Mouse (Mus musculus) liver, embryonic 14.5 days (tissue): ENCODE measurements around the gene Apbb1ip. TPM values are rescaled to one million over a fixed set of nuclear protein-coding genes. Genes with fewer than 3 reads are reported as not detected.

Experiments
- ATAC-seq: fragments of 200-750 bp; cut with Nextera tagmentation; 2 replicates; pipeline ENCODE4 v1.8.0; 2017; ENCODE audit warnings: moderate number of reproducible peaks, mild to moderate bottlenecking, moderate library complexity; ENCODE audit not compliant: insufficient read depth
- DNase-seq, 3 experiments: peaks; one replicate each; pipeline ENCODE4 v3.0.0-alpha.2; 2012 to 2013; ENCODE audit warnings: low read depth in 3 of 3, low spot score in 3 of 3
- H3K27ac ChIP-seq: fragments of 300-500 bp; sonication (generic); 2 replicates; pipeline ENCODE4 v1.5.1; 2014; ENCODE audit warnings: moderate library complexity, mild to moderate bottlenecking, control low read depth, inconsistent platforms
- H3K27me3 ChIP-seq: fragments of 300-500 bp; sonication (generic); 2 replicates; pipeline ENCODE4 v1.6.1; 2014; ENCODE audit warnings: mild to moderate bottlenecking, low read length, moderate library complexity; ENCODE audit not compliant: control insufficient read depth, insufficient read depth
- H3K36me3 ChIP-seq: fragments of 300-500 bp; sonication (generic); replicated peaks from 2 replicates; pipeline ENCODE4 v1.6.1; 2014; ENCODE audit warnings: low read depth; ENCODE audit not compliant: control insufficient read depth, insufficient read depth
- H3K4me1 ChIP-seq, 2 experiments: fragments of 200-500 bp in 1 of 2; fragments of 300-500 bp in 1 of 2; sonication (generic) in 1 of 2; replicated peaks; 2 replicates each; pipeline ENCODE4 v1.6.1; 2012 to 2014; ENCODE audit warnings: antibody characterized with exemption in 1 of 2, inconsistent platforms in 1 of 2, low read length in 1 of 2; ENCODE audit not compliant: control insufficient read depth in 2 of 2, insufficient read depth in 2 of 2
- H3K4me2 ChIP-seq: fragments of 300-500 bp; sonication (generic); 2 replicates; pipeline ENCODE4 v1.6.1; 2014; ENCODE audit warnings: low read depth, mild to moderate bottlenecking, control low read depth, moderate library complexity
- H3K4me3 ChIP-seq, 2 experiments: fragments of 200-500 bp in 1 of 2; fragments of 300-500 bp in 1 of 2; sonication (generic) in 1 of 2; 2 replicates each; pipeline ENCODE4 v1.5.1; 2012 to 2014; ENCODE audit warnings: low read depth in 2 of 2, low read length in 2 of 2, mild to moderate bottlenecking in 2 of 2, control low read depth in 1 of 2, inconsistent platforms in 1 of 2, moderate library complexity in 1 of 2; ENCODE audit not compliant: insufficient read depth in 1 of 2
- H3K9ac ChIP-seq: fragments of 300-500 bp; sonication (generic); replicated peaks from 2 replicates; pipeline ENCODE4 v1.6.1; 2014; ENCODE audit warnings: mild to moderate bottlenecking, control low read depth, moderate library complexity
- H3K9me3 ChIP-seq: fragments of 300-500 bp; sonication (generic); 2 replicates; pipeline ENCODE4 v1.6.1; 2016; ENCODE audit warnings: low read length, mixed read lengths; ENCODE audit not compliant: control insufficient read depth
- CTCF ChIP-seq: IDR thresholded peaks from 2 replicates; pipeline ENCODE4 v1.5.1; 2016; ENCODE audit warnings: antibody characterized with exemption, low read depth, control low read depth
- EP300 ChIP-seq: IDR thresholded peaks from 2 replicates; pipeline ENCODE4 v1.6.1; 2016; ENCODE audit warnings: antibody characterized with exemption, low read depth
- WGBS: fragments of 180-500 bp; shearing (Covaris S2); extraction: QIAGEN DNeasy Blood & Tissue Kit; methylation state at CpG from one replicate; pipeline ENCODE4 v1.1.7; 2014; ENCODE audit not compliant: insufficient replicate concordance; 5-methylcytosine and 5-hydroxymethylcytosine counted together
- polyA plus RNA-seq, 2 experiments: library from polyadenylated mRNA; depleted of rRNA in 1 of 2; stranded (reverse) in 1 of 2; unstranded in 1 of 2; fragments of >200 nt; fragmentation: Nextera tagmentation in 1 of 2; extraction: Ambion mirVana in 1 of 2; gene quantifications; 2 replicates each; pipeline versions ENCODE4 v1.2.1 to v1.2.3; 2012 to 2014

The Apbb1ip gene
- polyA plus RNA-seq, 2 experiments, result 7.3 to 10.6 TPM

GRCm38 (mm10) chr2:22758310-22758972, 15.5 kb upstream of the Apbb1ip start:
- TF ChIP-seq EP300, result no peak
- TF ChIP-seq CTCF, result peak; percentile 64
- Histone ChIP-seq H3K27me3 (no peaks in the 10 kb centered on the region), H3K36me3 (no peaks in the 10 kb centered on the region), H3K9ac (no peak overlapping the region), H3K27ac (no peak overlapping the region), H3K4me2 (no peak overlapping the region), H3K4me3 (no peak overlapping the region), H3K4me1 (peaks cover 0 to 18% of the 10 kb centered on the region in 2 experiments; a peak in 3 of 4 replicates), H3K9me3 (no peaks in the 10 kb centered on the region)
- no peak for DNase-seq
- 26% methylated on average over 6 of the region's 6 CpGs for WGBS
- no peak for ATAC-seq

GRCm38 (mm10) chr2:22760452-22760851, 13.4 kb upstream of the Apbb1ip start:
- H3K27ac ChIP-seq, result no peak overlapping the region
- no peaks in the 10 kb centered on the region for H3K9me3 ChIP-seq
- TF ChIP-seq CTCF (no peak), EP300 (no peak)
- no peaks in the 10 kb centered on the region for H3K36me3 ChIP-seq
- H3K4me2 ChIP-seq, result no peak overlapping the region
- H3K9ac ChIP-seq, result no peak overlapping the region
- DNase-seq (no peak), ATAC-seq (no peak)
- H3K27me3 ChIP-seq, result no peaks in the 10 kb centered on the region
- H3K4me3 ChIP-seq, result no peak overlapping the region
- H3K4me1 ChIP-seq, result peaks cover 0 to 9% of the 10 kb centered on the region in 2 experiments; a peak in 3 of 4 replicates
- 30% methylated on average over 2 of the region's 2 CpGs for WGBS

- no peaks in the 10 kb centered on the region for H3K9me3 ChIP-seq
- TF ChIP-seq CTCF (no peak), EP300 (no peak)
- H3K4me3 ChIP-seq, result no peak overlapping the region
- no peak overlapping the region for H3K4me2 ChIP-seq
- no peak for DNase-seq
- H3K9ac ChIP-seq, result no peak overlapping the region
- WGBS, result 7% methylated on average over 7 of the region's 7 CpGs
- no peaks in the 10 kb centered on the region for H3K27me3 ChIP-seq
- ATAC-seq, result no peak
- H3K4me1 ChIP-seq, result peaks cover 0 to 4% of the 10 kb centered on the region in 2 experiments; a peak in 2 of 4 replicates
- no peak overlapping the region for H3K27ac ChIP-seq
- no peaks in the 10 kb centered on the region for H3K36me3 ChIP-seq
Measured at GRCm38 (mm10) chr2:22761103-22761521, 12.8 kb upstream of the Apbb1ip start.

- DNase-seq (no peak), ATAC-seq (no peak)
- Histone ChIP-seq H3K9me3 (no peaks in the 10 kb centered on the region), H3K36me3 (no peaks in the 10 kb centered on the region), H3K9ac (no peak overlapping the region), H3K27ac (no peak overlapping the region), H3K27me3 (no peaks in the 10 kb centered on the region), H3K4me1 (peaks cover 0 to 4% of the 10 kb centered on the region in 2 experiments; a peak in 2 of 4 replicates), H3K4me3 (no peak overlapping the region), H3K4me2 (no peak overlapping the region)
- TF ChIP-seq CTCF (no peak), EP300 (no peak)
- WGBS, result 68% methylated on average over 5 of the region's 5 CpGs
Measured at GRCm38 (mm10) chr2:22764774-22765387, 9.0 kb upstream of the Apbb1ip start.

GRCm38 (mm10) chr2:22771311-22771710, 2.6 kb upstream of the Apbb1ip start:
- no peaks in the 10 kb centered on the region for H3K9me3 ChIP-seq
- ATAC-seq (no peak), DNase-seq (no peak)
- no peak overlapping the region for H3K4me2 ChIP-seq
- H3K27me3 ChIP-seq, result no peaks in the 10 kb centered on the region
- H3K36me3 ChIP-seq, result no peaks in the 10 kb centered on the region
- TF ChIP-seq CTCF (no peak), EP300 (no peak)
- H3K27ac ChIP-seq, result no peak overlapping the region
- no peak overlapping the region for H3K4me3 ChIP-seq
- H3K9ac ChIP-seq, result no peak overlapping the region
- peaks cover 0 to 8% of the 10 kb centered on the region in 2 experiments; a peak in 1 of 4 replicates for H3K4me1 ChIP-seq
